Mouse (Mus musculus) embryo, embryonic 11 days (tissue): Measurements from ENCODE around the gene Muc16.

Experiments
- DNase-seq: peaks from one replicate; pipeline ENCODE4 v3.0.0-alpha.2; 2015

Gene Muc16

GRCm38 (mm10) chr9:18674480-18675154 lies at the start of gene Muc16:
Gene Muc16, minus strand, starts transcription at chr9:18674530.
- DNase-seq: no peak

- no peak for DNase-seq
These were observed 48.4 kb upstream of the Muc16 start for GRCm38 (mm10) chr9:18722712-18723099.

GRCm38 (mm10) chr9:18721931-18722711 lies 47.8 kb upstream of the Muc16 start:
- DNase-seq: peak; percentile 43

- DNase-seq: peak; percentile 43
These were observed 46.7 kb upstream of the Muc16 start for GRCm38 (mm10) chr9:18721011-18721410.

GRCm38 (mm10) chr9:18705628-18706027 lies 31.3 kb upstream of the Muc16 start:
- DNase-seq: no peak

- DNase-seq: no peak
These were observed 76.0 kb downstream of the Muc16 start for GRCm38 (mm10) chr9:18598366-18598765.

GRCm38 (mm10) chr9:18508098-18508497 lies 166.2 kb downstream of the Muc16 start:
- DNase-seq: peak; percentile 0

GRCm38 (mm10) chr9:18478168-18478567 lies 196.2 kb downstream of the Muc16 start, which contains the start of the genes Zfp558 and Mbd3l1:
Gene Zfp558, minus strand, starts transcription at chr9:18478268.
Gene Mbd3l1, plus strand, starts transcription at chr9:18478359.
- no peak for DNase-seq

- peak; percentile 92 for DNase-seq
These were observed 200.8 kb downstream of the Muc16 start for GRCm38 (mm10) chr9:18473324-18474128.

GRCm38 (mm10) chr9:18468005-18468404 lies 206.3 kb downstream of the Muc16 start:
- no peak for DNase-seq

- no peak for DNase-seq
These were observed 207.0 kb downstream of the Muc16 start for GRCm38 (mm10) chr9:18467350-18467749.

GRCm38 (mm10) chr9:18456520-18456919 lies 217.8 kb downstream of the Muc16 start:
- no peak for DNase-seq
